Mouse (Mus musculus) olfactory bulb, adult 2 months (tissue): ENCODE measurements around the gene Rbm26.

Source experiments
- CTCF ChIP-seq: fragments of 200-500 bp; IDR thresholded peaks from 2 replicates; pipeline ENCODE4 v1.5.1; 2012; ENCODE audit warnings: low read depth, mild to moderate bottlenecking, low read length, moderate library complexity; ENCODE audit not compliant: insufficient read depth
- POLR2A ChIP-seq: fragments of 200-500 bp; IDR thresholded peaks from 2 replicates; pipeline ENCODE4 v1.6.1; 2012; ENCODE audit warnings: mild to moderate bottlenecking, low read depth, low read length, moderate library complexity; ENCODE audit not compliant: insufficient read depth

GRCm38 (mm10) chr14:105182786-105183185, 5.7 kb upstream of the Rbm26 start:
- TF ChIP-seq POLR2A (no peak), CTCF (no peak)
